Mouse (Mus musculus): ENCODE measurements around the gene Rd3l. TPM values are rescaled to one million over a fixed set of nuclear protein-coding genes. Genes with fewer than 3 reads are reported as not detected.
A peak's percentile ranks its signal among the peaks of the same experiment; 100 is the strongest.
"Not testable (repeated sequence)": the region's sequence is repeated elsewhere in the genome, so short reads cannot be mapped to it uniquely, and the experiment has no call there.

Rd3l gene
- total and polyA plus RNA-seq, 3 experiments: 0.08 TPM; not detected in 2

GRCm38 (mm10) chr12:111945765-111946655, 35.1 kb downstream of the Rd3l start:
- H3K79me2 ChIP-seq (ENCODE audit: control insufficient read depth, insufficient read depth, low read length, poor library complexity); H3K27me3 ChIP-seq (ENCODE audit: control insufficient read depth in 1 of 2, insufficient read depth in 2 of 2, low read length in 2 of 2); H3K9me3 ChIP-seq (replicated peaks; ENCODE audit: insufficient read depth, low read length): not testable (repeated sequence)
- Histone ChIP-seq H3K36me3 (ENCODE audit: control insufficient read depth in 1 of 2, insufficient read depth in 2 of 2, low read length in 2 of 2) (peaks cover 0 to 13% of the 10 kb centered on the region in 2 experiments; a peak in 2 of 4 replicates), H3K9ac (ENCODE audit: control insufficient read depth, low read depth, low read length, poor library complexity, severe bottlenecking) (peak overlapping the region; percentile 71), H3K4me3 (ENCODE audit: control insufficient read depth in 1 of 2, insufficient read depth in 1 of 2, low read depth in 2 of 2, low read length in 2 of 2) (peak overlapping the region; percentile 52 to 80), H3K4me1 (ENCODE audit: control insufficient read depth in 1 of 2, insufficient read depth in 2 of 2, low read length in 2 of 2) (peaks cover 10 to 22% of the 10 kb centered on the region in 2 experiments), H3K27ac (ENCODE audit: control insufficient read depth, low read depth, low read length) (peak overlapping the region; percentile 98)
- peak; percentile 18 for TF ChIP-seq NELFE (IDR thresholded peaks at IDR 0.05; ENCODE audit: low read depth, low read length)
- 0 out of 2 replicates have a peak, but pooled peaks have one; percentile 3 for TF ChIP-seq TBP (IDR thresholded peaks at IDR 0.05; ENCODE audit: low read depth, low read length)
- peak; percentile 64 for DNase-seq (ENCODE audit: low read depth, low spot score)

- Histone ChIP-seq H3K27ac (ENCODE audit: control insufficient read depth, low read depth, low read length) (peak overlapping the region; percentile 98), H3K9me3 (replicated peaks; ENCODE audit: insufficient read depth, low read length) (no peaks in the 10 kb centered on the region), H3K9ac (ENCODE audit: control insufficient read depth, low read depth, low read length, poor library complexity, severe bottlenecking) (peak overlapping the region; percentile 71), H3K4me1 (ENCODE audit: control insufficient read depth in 1 of 2, insufficient read depth in 2 of 2, low read length in 2 of 2) (peaks cover 10 to 22% of the 10 kb centered on the region in 2 experiments), H3K79me2 (ENCODE audit: control insufficient read depth, insufficient read depth, low read length, poor library complexity) (no peaks in the 10 kb centered on the region), H3K4me3 (ENCODE audit: control insufficient read depth in 1 of 2, insufficient read depth in 1 of 2, low read depth in 2 of 2, low read length in 2 of 2) (peak overlapping the region; percentile 52 to 80), H3K27me3 (ENCODE audit: control insufficient read depth in 1 of 2, insufficient read depth in 2 of 2, low read length in 2 of 2) (no peaks in the 10 kb centered on the region), H3K36me3 (ENCODE audit: control insufficient read depth in 1 of 2, insufficient read depth in 2 of 2, low read length in 2 of 2) (peaks cover 0 to 13% of the 10 kb centered on the region in 2 experiments; a peak in 2 of 4 replicates)
- DNase-seq (ENCODE audit: low read depth, low spot score): peak; percentile 80
- TF ChIP-seq MAX (IDR thresholded peaks at IDR 0.05; ENCODE audit: low read length): peak; percentile 61
- no peak for TF ChIP-seq RAD21 (IDR thresholded peaks at IDR 0.05; ENCODE audit: low read depth, low read length)
- peak; percentile 50; the same call in 1 of the 2 replicates for TF ChIP-seq RCOR1 (IDR thresholded peaks at IDR 0.05; ENCODE audit: low read depth, low read length)
- TF ChIP-seq EP300 (IDR thresholded peaks at IDR 0.05; ENCODE audit: low read depth in 1 of 2, low read length in 2 of 2): peak; percentile 69 to 89
- peak; percentile 93 for TF ChIP-seq TAL1 (IDR thresholded peaks at IDR 0.05; ENCODE audit: low read length)
- TF ChIP-seq ZC3H11A (IDR thresholded peaks at IDR 0.05; ENCODE audit: low read depth, low read length): no peak
- peak; percentile 52; the same call in 1 of the 2 replicates for TF ChIP-seq MYC (IDR thresholded peaks at IDR 0.05; ENCODE audit: low read depth, low read length)
- TF ChIP-seq ELF1 (IDR thresholded peaks at IDR 0.05; ENCODE audit: low read depth, low read length): no peak
- no peak; a peak in 1 of 4 replicates for TF ChIP-seq POLR2A (IDR thresholded peaks at IDR 0.05; ENCODE audit: control insufficient read depth in 1 of 2, insufficient read depth in 1 of 2, low read depth in 1 of 2, low read length in 2 of 2, poor library complexity in 1 of 2)
- TF ChIP-seq CHD1 (IDR thresholded peaks at IDR 0.05; ENCODE audit: low read depth, low read length): no peak
- no peak for TF ChIP-seq MAFK (IDR thresholded peaks at IDR 0.05; ENCODE audit: borderline replicate concordance, low read depth, low read length)
- no peak for TF ChIP-seq JUND (IDR thresholded peaks at IDR 0.05; ENCODE audit: low read depth, low read length)
- TF ChIP-seq USF2 (IDR thresholded peaks at IDR 0.05; ENCODE audit: borderline replicate concordance in 1 of 2, insufficient read depth in 1 of 2, low read depth in 1 of 2, low read length in 2 of 2): no peak
- TF ChIP-seq SMC3 (IDR thresholded peaks at IDR 0.05; ENCODE audit: low read depth, low read length): no peak
- TF ChIP-seq USF1 (IDR thresholded peaks at IDR 0.05; ENCODE audit: low read depth, low read length): 0 out of 2 replicates have a peak, but pooled peaks have one; percentile 7
- no peak for TF ChIP-seq POLR2AphosphoS2 (IDR thresholded peaks at IDR 0.05; ENCODE audit: low read length)
- TF ChIP-seq UBTF (IDR thresholded peaks at IDR 0.05; ENCODE audit: borderline replicate concordance, insufficient read depth, low read depth, low read length): no peak
- TF ChIP-seq ETS1 (IDR thresholded peaks at IDR 0.05; ENCODE audit: low read depth, low read length): peak; percentile 77
- no peak for TF ChIP-seq MEF2A (IDR thresholded peaks at IDR 0.05; ENCODE audit: extremely low read depth, insufficient replicate concordance, low read depth, low read length, poor library complexity, severe bottlenecking)
- TF ChIP-seq BHLHE40 (IDR thresholded peaks at IDR 0.05; ENCODE audit: borderline replicate concordance, low read depth, low read length): peak; percentile 80
- no peak for TF ChIP-seq E2F4 (IDR thresholded peaks at IDR 0.05; ENCODE audit: borderline replicate concordance, low read depth, low read length)
- TF ChIP-seq MXI1 (IDR thresholded peaks at IDR 0.05; ENCODE audit: low read depth, low read length): peak; percentile 89
- TF ChIP-seq POLR2AphosphoS5 (IDR thresholded peaks at IDR 0.05; ENCODE audit: borderline replicate concordance, low read depth, low read length): no peak
- no peak for TF ChIP-seq ZKSCAN1 (IDR thresholded peaks at IDR 0.05; ENCODE audit: low read depth, low read length)
- TF ChIP-seq CTCF (IDR thresholded peaks at IDR 0.05 in 2 of 3, conservative IDR thresholded peaks at IDR 0.05 in 1 of 3; ENCODE audit: control insufficient read depth in 1 of 3, insufficient read depth in 1 of 3, low read depth in 2 of 3, low read length in 3 of 3, poor library complexity in 1 of 3, severe bottlenecking in 1 of 3): no peak
- TF ChIP-seq GATA1 (IDR thresholded peaks at IDR 0.05; ENCODE audit: low read depth, low read length): peak; percentile 60; the same call in 1 of the 2 replicates
- TF ChIP-seq NRF1 (IDR thresholded peaks at IDR 0.05; ENCODE audit: insufficient read depth, low read depth, low read length, poor library complexity, severe bottlenecking): no peak
Measured at GRCm38 (mm10) chr12:111945115-111945514, 36.0 kb downstream of the Rd3l start.
